Mouse (Mus musculus) G1E (cell line): ENCODE data around the gene Dyrk1a. TPM values are rescaled to one million over a fixed set of nuclear protein-coding genes. Genes with fewer than 3 reads are reported as not detected.
A peak's percentile ranks its signal among the peaks of the same experiment; 100 is the strongest.

Experiments
- ATAC-seq: 2 replicates; pipeline ENCODE4 v1.8.0; 2016; ENCODE audit warnings: mild to moderate bottlenecking; ENCODE audit not compliant: insufficient number of reproducible peaks, poor library complexity, low FRiP score, severe bottlenecking; ENCODE audit errors: extremely low read depth
- DNase-seq: peaks from one replicate; pipeline ENCODE4 v3.0.0; 2012; ENCODE audit warnings: low spot score
- H3K27me3 ChIP-seq: 2 replicates; pipeline ENCODE4 v1.6.1; 2012; ENCODE audit warnings: mild to moderate bottlenecking, low read length, inconsistent platforms; ENCODE audit not compliant: insufficient read depth
- H3K36me3 ChIP-seq: replicated peaks from 2 replicates; pipeline ENCODE3; 2012; ENCODE audit warnings: mild to moderate bottlenecking, inconsistent platforms
- H3K4me1 ChIP-seq: 2 replicates; pipeline ENCODE4 v1.6.1; 2012; ENCODE audit warnings: low read depth, low read length, inconsistent platforms, mixed read lengths; ENCODE audit not compliant: insufficient read depth
- H3K4me3 ChIP-seq: 2 replicates; pipeline ENCODE4 v1.5.1; 2012; ENCODE audit warnings: low read depth, mild to moderate bottlenecking, inconsistent platforms, low read length, moderate library complexity, mixed read lengths
- H3K9me3 ChIP-seq: replicated peaks from 2 replicates; pipeline ENCODE4 v1.6.1; 2012; ENCODE audit warnings: inconsistent platforms
- CTCF ChIP-seq: IDR thresholded peaks from 2 replicates; pipeline ENCODE4 v1.5.1; 2012; ENCODE audit warnings: low read depth, low read length, inconsistent platforms, mixed read lengths
- GATA1 ChIP-seq: IDR thresholded peaks from 2 replicates; pipeline ENCODE4 v1.6.1; 2012; ENCODE audit warnings: borderline replicate concordance, low read length, inconsistent platforms, mixed read lengths
- GATA2 ChIP-seq: IDR thresholded peaks from 2 replicates; pipeline ENCODE4 v1.6.1; 2012; ENCODE audit warnings: low read depth, low read length, inconsistent platforms, borderline replicate concordance
- POLR2AphosphoS5 ChIP-seq: IDR thresholded peaks from 2 replicates; pipeline ENCODE4 v1.6.1; 2012; ENCODE audit warnings: low read depth, low read length, inconsistent platforms; ENCODE audit not compliant: insufficient replicate concordance
- TAL1 ChIP-seq: conservative IDR thresholded peaks from 2 replicates; pipeline ENCODE4 v1.6.1; 2012; ENCODE audit warnings: low read depth, low read length, inconsistent platforms, mixed read lengths
- polyA plus RNA-seq: library from polyadenylated mRNA; stranded (reverse); fragments of >175 nt; gene quantifications from 2 replicates; pipeline ENCODE4 v1.2.3, GENCODE M21; 2012
- total RNA-seq, 2 experiments: library from RNA; stranded (forward) in 1 of 2; stranded (reverse) in 1 of 2; fragments of 200-1000 nt in 1 of 2; fragments of >200 nt in 1 of 2; fragmentation: Nextera tagmentation in 1 of 2; gene quantifications; 2 replicates each; pipeline ENCODE4 v1.2.3; 2014 to 2017

Gene Dyrk1a
- total and polyA plus RNA-seq, 3 experiments = 14.5 to 106 (median 67.3) TPM

DNA sequence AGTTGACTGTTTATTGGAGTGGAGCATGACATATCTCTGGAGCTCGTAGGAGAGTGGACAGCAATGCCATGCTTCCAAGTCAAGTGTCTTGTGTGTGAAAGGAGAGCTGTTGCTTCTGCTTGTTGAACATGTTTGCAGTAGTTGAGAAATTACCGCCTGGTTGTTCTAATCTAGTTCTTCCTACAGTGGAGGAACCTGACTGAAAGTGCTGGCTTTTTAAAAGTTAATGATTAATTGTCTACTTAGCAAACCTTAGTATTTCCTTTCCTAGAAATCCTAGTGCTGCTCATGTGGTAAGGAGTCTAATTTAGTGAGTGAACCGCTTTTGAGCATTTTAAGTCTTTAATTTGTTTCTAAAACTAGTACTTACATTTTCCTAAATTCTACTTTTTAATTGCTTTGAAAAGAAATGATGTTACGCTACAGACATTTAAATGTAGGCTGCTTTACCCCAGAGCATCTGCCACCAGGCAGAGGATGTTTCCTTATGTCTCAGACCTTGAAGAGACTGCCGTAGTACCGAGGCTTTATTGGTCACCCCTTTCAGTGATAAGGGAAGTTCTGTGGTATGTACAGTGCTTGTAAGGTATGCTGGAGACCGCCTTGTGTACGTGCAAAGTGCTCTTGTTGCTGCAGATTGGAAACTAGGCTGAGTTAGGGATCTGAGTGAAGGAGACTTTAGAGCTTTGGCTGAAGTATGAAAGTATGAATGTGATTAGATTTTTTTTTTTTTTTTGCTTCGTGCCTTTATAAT is 59.3 kb downstream of the Dyrk1a start:
- TF ChIP-seq GATA1 (no peak), POLR2AphosphoS5 (no peak), CTCF (no peak), GATA2 (no peak), TAL1 (no peak)
- H3K4me3 ChIP-seq = no peak overlapping the region
- peaks cover 52% of the 10 kb centered on the region for H3K4me1 ChIP-seq
- peaks cover 43% of the 10 kb centered on the region for H3K36me3 ChIP-seq
- ATAC-seq (no peak), DNase-seq (no peak)
- H3K9me3 ChIP-seq = no peaks in the 10 kb centered on the region
- no peaks in the 10 kb centered on the region for H3K27me3 ChIP-seq

DNA sequence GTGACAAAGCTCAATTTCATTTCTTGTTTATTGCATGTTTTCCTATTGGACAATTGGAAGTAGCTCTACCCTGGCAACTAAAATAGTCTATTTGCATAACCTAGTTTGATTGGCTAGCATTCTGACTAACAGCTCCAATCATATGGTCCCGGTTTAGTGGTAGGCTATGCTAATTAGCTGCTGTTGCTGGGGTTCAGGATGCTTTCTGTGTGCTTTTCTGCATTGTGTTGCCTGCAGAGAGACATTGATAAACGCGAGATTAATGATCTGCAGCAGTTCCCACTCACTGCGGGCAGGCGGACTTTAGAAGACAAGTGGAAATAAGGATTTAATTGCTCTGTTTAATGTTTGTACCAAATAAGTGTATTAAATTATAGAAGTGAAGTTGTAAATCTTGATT is 62.2 kb downstream of the Dyrk1a start:
- peaks cover 38% of the 10 kb centered on the region for H3K4me1 ChIP-seq
- no peak overlapping the region for H3K4me3 ChIP-seq
- H3K27me3 ChIP-seq = no peaks in the 10 kb centered on the region
- TF ChIP-seq GATA2 (no peak), CTCF (no peak), GATA1 (no peak), POLR2AphosphoS5 (no peak), TAL1 (no peak)
- ATAC-seq = peak; percentile 93
- H3K9me3 ChIP-seq = no peaks in the 10 kb centered on the region
- DNase-seq = peak; percentile 69
- H3K36me3 ChIP-seq = peaks cover 38% of the 10 kb centered on the region

DNA sequence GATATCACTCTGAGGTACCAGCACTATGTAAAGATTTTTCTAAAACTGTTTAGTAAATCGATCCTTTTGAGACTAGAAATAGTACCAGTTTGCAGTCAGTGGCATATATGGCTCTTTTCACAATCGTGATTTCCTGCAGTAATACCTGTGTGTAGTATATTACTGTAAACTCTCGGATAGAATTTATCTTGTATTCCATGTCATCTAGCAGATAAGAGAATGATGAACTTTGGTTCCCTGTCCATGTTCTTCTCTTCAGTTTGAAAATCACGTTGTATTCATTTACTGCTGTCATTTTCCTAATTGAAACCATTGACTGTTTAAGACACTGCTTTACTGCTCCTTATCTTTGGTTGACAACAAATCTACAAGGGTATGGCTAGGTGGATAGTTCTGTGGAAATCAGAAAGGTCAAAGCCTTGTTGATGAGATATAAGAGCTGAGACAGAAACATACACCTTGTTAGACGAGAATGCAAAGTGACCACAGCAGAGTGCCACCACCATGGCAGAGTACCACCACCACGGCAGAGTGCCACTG is 62.7 kb downstream of the Dyrk1a start:
- H3K27me3 ChIP-seq = no peaks in the 10 kb centered on the region
- TF ChIP-seq CTCF (no peak), TAL1 (no peak), GATA2 (no peak), GATA1 (no peak), POLR2AphosphoS5 (no peak)
- H3K36me3 ChIP-seq = peaks cover 36% of the 10 kb centered on the region
- DNase-seq = no peak
- no peak overlapping the region for H3K4me3 ChIP-seq
- H3K4me1 ChIP-seq = peaks cover 34% of the 10 kb centered on the region
- no peaks in the 10 kb centered on the region for H3K9me3 ChIP-seq
- no peak for ATAC-seq

DNA sequence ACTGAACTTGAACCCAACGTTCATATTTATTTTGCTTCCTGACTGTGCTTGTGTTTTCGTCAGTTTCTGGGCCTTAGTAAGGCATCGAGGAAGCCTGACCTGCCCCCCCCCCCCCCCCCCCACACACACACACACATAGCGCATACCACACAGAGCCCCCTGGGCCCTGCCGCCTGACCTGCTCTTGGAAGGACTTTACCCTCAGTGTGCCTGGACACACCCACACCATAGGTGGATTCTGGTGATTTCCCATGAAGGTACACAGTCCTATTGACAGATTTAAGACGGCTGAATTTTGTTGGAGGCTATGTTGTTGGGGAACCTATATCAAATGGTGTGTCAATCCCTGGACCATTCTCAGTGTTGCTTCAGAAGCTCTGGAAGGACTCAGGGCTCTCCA is 63.2 kb downstream of the Dyrk1a start:
- peaks cover 34% of the 10 kb centered on the region for H3K36me3 ChIP-seq
- peaks cover 29% of the 10 kb centered on the region for H3K4me1 ChIP-seq
- H3K4me3 ChIP-seq = no peak overlapping the region
- no peaks in the 10 kb centered on the region for H3K27me3 ChIP-seq
- no peaks in the 10 kb centered on the region for H3K9me3 ChIP-seq
- DNase-seq (no peak), ATAC-seq (no peak)
- TF ChIP-seq GATA1 (no peak), GATA2 (no peak)

DNA sequence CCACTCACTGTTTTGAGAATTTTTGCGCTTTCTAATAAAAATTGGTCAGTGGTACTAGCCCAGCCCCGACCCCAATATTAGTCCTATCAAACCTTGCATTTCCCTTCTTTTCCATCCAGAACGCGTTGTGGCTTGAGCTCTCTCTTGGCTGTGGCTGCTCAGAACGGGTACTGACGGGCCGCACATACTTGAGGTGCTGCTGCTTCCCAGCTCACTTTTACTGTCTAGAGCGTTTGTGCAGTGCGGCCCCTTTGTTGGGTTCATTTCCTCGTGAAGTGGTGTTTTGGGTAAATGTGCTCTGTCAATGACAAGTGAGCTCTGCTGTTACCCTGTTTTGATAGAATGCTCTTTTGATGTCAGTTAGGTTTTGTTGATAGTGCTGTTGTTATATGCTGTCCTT is 67.6 kb downstream of the Dyrk1a start:
- no peak for ATAC-seq
- Histone ChIP-seq H3K36me3 (peaks cover 52% of the 10 kb centered on the region), H3K9me3 (no peaks in the 10 kb centered on the region), H3K27me3 (no peaks in the 10 kb centered on the region), H3K4me1 (peaks cover 34% of the 10 kb centered on the region), H3K4me3 (no peak overlapping the region)
- no peak for DNase-seq
- TF ChIP-seq GATA1 (no peak), POLR2AphosphoS5 (no peak), TAL1 (no peak), CTCF (no peak), GATA2 (no peak)

DNA sequence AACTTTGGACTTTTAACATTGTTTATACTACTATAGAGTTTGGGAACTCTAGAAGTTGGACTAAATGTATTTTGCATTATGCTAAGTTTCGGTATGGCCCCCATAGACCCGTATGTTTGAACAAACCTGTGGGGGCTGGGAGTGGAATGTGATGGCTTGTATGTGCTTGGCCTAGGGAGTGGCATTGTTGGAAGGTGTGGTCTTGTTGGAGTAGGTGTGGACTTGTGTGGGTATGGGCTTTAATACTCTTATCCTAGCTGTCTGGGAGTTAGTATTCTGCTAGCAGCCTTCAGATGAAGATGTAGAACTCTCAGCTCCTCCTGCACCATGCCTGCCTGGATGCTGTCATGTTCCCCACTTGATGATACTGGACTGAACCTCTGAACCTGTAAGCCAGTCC is 72.0 kb downstream of the Dyrk1a start:
- TF ChIP-seq GATA2 = no peak
- no peak for TF ChIP-seq TAL1
- peaks cover 32% of the 10 kb centered on the region for H3K4me1 ChIP-seq
- H3K27me3 ChIP-seq = no peaks in the 10 kb centered on the region
- no peak for ATAC-seq
- peaks cover 54% of the 10 kb centered on the region for H3K36me3 ChIP-seq
- H3K9me3 ChIP-seq = no peaks in the 10 kb centered on the region
- no peak for DNase-seq
- H3K4me3 ChIP-seq = no peak overlapping the region

DNA sequence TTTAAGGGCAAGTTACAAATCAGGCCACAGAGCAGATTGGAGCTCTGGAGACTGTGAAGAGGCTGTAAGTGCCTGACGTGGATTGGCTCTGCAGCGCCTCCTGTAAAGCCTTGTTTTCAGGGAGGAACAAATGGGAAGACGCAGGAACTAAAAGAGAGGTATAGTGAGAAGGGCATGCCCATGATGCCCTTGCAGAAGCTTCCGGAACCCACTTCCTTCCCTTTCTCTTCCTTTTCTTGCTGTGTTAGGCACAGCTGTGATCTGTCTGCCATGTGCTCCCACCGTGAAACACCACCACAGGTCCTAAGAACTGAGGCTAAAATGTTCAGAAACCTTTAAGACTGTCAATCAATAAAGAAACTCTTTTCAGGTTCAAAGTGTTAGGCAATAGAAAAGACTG is 77.3 kb downstream of the Dyrk1a start:
- Histone ChIP-seq H3K4me1 (peaks cover 21% of the 10 kb centered on the region), H3K4me3 (no peak overlapping the region), H3K9me3 (no peaks in the 10 kb centered on the region), H3K27me3 (no peaks in the 10 kb centered on the region), H3K36me3 (peaks cover 58% of the 10 kb centered on the region)
- TF ChIP-seq TAL1 = no peak
- TF ChIP-seq POLR2AphosphoS5 = no peak
- no peak for TF ChIP-seq CTCF
- TF ChIP-seq GATA1 = no peak
- no peak for TF ChIP-seq GATA2
- no peak for ATAC-seq
- DNase-seq = no peak
